Mouse (Mus musculus) regulatory T cell (primary cell): ENCODE results near the gene Kpna3.

Experiments
- in situ Hi-C: fragments of 300-600 bp; cut with MboI, MseI; formaldehyde crosslinking; loops from one replicate; pipeline ENCODE4 v1.15.1; 2025; ENCODE audit warnings: high pct_unique_total_duplicates

The Kpna3 gene

DNA sequence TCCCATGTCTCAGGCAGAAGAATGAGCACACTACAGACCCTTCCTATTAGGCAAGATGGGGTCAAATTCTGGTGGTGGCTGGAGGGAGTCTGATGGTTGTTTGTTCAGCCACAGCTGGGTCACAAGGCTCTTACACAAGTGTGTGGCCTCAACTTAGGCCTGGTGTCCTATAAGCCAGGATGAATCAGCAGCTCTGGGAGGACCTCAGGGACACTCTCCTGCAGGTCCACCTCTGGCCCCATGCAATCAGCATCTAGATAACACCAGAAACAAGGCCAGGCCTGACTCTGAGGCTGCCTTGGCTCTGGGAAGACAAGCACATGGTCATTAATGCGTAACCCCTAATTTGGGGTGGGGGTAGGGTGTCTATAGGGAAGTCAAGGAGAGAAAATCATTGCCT, 118.9 kb downstream of the Kpna3 start:
- in situ Hi-C loops = no loop called here

DNA sequence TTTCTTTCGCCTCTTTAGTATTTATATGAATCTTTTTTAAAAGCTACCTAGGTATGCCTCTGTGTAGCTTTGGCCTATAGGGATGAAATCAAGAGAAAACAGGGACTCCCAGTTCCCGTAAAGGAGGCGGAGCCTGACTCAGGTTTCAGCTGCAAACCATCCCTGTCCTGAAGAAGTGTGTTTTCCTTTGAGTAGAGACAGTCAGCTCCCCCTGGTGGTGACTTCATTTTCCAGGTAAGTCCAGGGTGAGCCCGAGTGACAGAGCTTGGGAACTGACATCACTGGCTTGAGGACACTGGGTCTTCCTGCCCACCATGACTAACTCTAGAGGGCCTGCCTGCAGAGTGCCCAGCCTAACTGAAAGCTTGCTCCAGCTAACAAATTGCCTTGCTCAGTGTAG, 122.8 kb downstream of the Kpna3 start:
- in situ Hi-C loops = no loop called here
